Comparison of ENCODE assay signal across 17 mouse cellular contexts in the genomic region with DNA sequence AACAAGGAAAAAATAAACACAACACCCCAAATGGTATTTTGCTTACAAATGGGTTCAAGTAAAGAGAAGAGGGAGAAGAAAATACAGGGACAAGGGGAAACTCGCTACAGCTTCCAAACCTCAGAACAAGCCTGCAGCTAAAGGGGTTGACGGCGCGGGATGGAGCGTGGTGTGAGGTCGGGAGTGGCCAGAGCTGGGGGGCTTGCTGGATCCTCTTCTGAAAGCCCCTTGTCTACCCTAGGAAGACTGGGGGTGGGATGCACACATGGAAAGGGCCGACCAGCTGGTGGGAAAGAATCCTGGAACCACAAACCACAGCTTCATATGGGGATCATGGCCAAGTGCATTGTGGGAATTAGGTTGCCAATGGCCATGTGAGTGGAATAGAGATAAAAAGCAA.
"Had no signal": no experiment of that assay in that cellular context is flagged by ENCODE, and none has a peak within 500 bp of the region (broad histone marks: within the 10 kb centered on the region; RNA-seq: fewer than 3 reads in every experiment).

No protein-coding gene starts in this region.

- H3K27me3 ChIP-seq: midbrain, embryonic 13.5 days; midbrain, embryonic 15.5 days; neural tube, embryonic 13.5 days; neural tube, embryonic 15.5 days; stomach, embryonic 15.5 days had no signal

- DNase-seq: lung, adult 18-20 months; lung, embryonic 14.5 days; lung, postnatal 10 days; lung, postnatal 4 days; right cerebral cortex, postnatal 14 days; thymus, adult 2 months; thymus, postnatal 25 days; thymus, postnatal 4 days had no signal

- H3K4me3 ChIP-seq: midbrain, embryonic 10.5 days; midbrain, embryonic 13.5 days; midbrain, embryonic 15.5 days; myocyte; neural tube, embryonic 13.5 days; neural tube, embryonic 15.5 days; stomach, embryonic 15.5 days had no signal

- H3K36me3 ChIP-seq: midbrain, embryonic 10.5 days; midbrain, embryonic 13.5 days; midbrain, embryonic 15.5 days; neural tube, embryonic 13.5 days; neural tube, embryonic 15.5 days; stomach, embryonic 15.5 days had no signal

- ATAC-seq: midbrain, embryonic 13.5 days; midbrain, embryonic 15.5 days had no signal

- H3K4me2 ChIP-seq: lung, embryonic 14.5 days; midbrain, embryonic 13.5 days; midbrain, embryonic 15.5 days; neural tube, embryonic 13.5 days; neural tube, embryonic 15.5 days; stomach, embryonic 15.5 days had no signal

- H3K9me3 ChIP-seq: midbrain, embryonic 10.5 days; midbrain, embryonic 13.5 days; midbrain, embryonic 15.5 days; neural tube, embryonic 13.5 days; neural tube, embryonic 15.5 days; stomach, embryonic 15.5 days had no signal

- H3K4me1 ChIP-seq: neural tube, embryonic 15.5 days; stomach, embryonic 15.5 days had no signal

- H3K27ac ChIP-seq: liver, embryonic 14.5 days; midbrain, embryonic 10.5 days; midbrain, embryonic 13.5 days; midbrain, embryonic 15.5 days; neural tube, embryonic 13.5 days; neural tube, embryonic 15.5 days; stomach, embryonic 15.5 days; stomach, postnatal 0 days had no signal

- H3K9ac ChIP-seq: liver, embryonic 14.5 days; lung, embryonic 14.5 days; midbrain, embryonic 13.5 days; midbrain, embryonic 15.5 days; neural tube, embryonic 13.5 days; neural tube, embryonic 15.5 days; stomach, embryonic 15.5 days had no signal
